Mouse (Mus musculus) CD4-positive helper T cell, adult 2 months (primary cell): ENCODE measurements around the gene Adrb1.
"Not testable (repeated sequence)": the region's sequence is repeated elsewhere in the genome, so short reads cannot be mapped to it uniquely, and the experiment has no call there.

ENCODE experiments used
- DNase-seq: peaks from one replicate; pipeline ENCODE4 v3.0.0-alpha.2; 2012; ENCODE audit warnings: low read depth, missing footprints, low spot score

The Adrb1 gene

DNA sequence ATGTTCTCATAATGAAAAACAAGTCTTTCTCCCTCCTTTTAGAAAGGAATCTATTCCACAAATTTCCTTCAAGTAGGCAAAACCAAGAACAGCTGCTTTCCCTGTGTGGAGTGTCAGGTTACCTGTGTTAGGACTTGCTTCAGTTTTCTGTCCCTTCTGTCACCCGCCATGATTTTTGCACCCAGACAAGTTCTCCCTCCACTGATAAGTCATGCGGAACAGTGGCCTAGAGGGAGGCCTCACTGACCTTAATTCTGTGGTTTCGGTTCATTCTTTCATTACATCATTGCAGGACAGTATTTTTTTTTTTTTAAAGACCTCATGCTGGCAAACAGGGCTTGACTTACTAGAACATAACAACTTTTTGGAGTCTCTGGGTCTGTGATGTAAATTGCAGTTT is 27.3 kb downstream of the Adrb1 start:
- DNase-seq: no peak

DNA sequence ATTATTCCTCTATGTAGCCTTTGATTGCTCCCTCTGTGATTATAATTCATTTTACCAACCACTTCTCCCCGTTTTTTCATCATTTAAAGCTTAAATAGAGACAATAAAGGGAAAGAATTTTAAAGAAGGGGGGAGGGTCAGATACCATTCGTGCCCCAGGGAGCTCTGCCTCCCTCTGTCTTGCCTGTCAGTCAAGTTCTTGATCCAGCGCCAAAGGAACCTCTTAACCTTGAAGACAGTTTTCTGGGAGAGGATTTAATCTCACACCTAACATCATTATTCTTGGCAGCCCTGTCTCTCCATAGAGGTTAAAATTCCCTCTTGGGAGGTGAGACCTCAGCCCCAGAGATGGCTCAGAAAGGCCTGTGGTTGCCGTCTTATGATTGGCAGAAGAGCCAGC is 28.7 kb downstream of the Adrb1 start:
- DNase-seq: no peak

DNA sequence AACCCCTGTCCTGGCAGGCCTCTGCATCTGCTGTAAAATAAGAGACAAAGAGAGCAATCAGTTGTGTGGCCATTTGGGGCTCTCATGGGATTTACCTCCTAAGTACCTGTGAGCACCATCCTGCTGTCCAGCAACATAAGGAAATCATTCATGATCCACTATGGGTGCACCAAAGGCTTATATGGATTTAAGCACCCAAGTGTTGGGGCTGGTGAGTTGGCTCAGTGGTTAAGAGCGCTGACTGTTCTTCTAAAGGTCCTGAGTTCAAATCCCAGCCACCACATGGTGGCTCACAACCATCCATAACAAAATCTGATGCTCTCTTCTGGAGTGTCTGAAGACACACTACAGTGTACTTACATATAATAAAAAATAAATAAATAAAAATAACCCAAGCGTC is 32.5 kb downstream of the Adrb1 start:
- DNase-seq: not testable (repeated sequence)

DNA sequence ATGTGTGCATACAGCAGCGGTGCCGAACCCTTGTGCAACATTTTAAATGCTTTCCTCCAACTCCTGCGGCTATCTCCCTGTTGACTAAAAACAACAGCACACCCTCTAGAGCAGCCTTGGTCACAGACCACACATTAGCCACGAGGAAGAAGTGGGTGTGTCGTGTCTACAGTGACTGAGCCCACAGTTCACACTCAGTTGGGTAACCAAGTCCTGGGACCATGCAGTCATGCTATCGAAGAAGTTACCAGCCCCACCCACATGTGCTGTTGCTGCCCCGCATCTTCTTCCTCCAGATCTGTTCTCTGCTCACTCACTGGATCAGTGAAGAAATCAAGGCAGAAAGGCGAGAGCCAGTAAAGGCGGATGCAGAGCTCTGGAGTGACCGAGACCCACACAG is 34.4 kb downstream of the Adrb1 start:
- DNase-seq: peak; percentile 46

DNA sequence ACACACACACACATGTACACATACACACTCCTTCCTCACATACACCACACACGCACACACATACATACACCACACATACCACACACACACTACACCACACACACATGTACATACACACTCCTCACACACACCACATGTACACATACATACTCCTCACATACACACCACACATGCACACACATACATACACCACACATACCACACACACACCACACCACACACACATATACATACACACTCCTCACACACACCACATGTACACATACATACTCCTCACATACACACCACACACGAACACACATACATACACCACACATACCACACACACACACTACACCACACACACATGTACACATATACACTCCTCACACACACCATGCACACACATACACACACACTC is 36.3 kb downstream of the Adrb1 start:
- DNase-seq: no peak

DNA sequence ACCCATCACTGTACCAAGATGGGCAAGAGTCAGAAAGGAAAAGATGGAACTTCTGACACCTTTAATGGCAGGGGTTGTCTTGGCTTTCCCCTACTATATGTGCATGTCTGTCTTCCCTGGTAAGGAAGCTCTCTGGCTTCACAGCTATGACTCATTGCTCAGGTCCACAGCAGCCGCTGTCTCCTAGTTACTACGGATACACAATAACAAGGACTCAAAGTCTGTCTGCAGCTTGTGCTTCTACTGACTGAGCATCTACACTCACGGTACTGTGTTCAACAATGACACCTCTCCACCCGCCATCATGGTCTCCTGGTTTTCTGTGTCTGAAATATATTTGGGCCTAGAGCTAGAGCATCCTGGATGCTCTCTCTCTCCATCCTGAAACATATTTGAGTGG is 37.7 kb downstream of the Adrb1 start:
- no peak for DNase-seq

DNA sequence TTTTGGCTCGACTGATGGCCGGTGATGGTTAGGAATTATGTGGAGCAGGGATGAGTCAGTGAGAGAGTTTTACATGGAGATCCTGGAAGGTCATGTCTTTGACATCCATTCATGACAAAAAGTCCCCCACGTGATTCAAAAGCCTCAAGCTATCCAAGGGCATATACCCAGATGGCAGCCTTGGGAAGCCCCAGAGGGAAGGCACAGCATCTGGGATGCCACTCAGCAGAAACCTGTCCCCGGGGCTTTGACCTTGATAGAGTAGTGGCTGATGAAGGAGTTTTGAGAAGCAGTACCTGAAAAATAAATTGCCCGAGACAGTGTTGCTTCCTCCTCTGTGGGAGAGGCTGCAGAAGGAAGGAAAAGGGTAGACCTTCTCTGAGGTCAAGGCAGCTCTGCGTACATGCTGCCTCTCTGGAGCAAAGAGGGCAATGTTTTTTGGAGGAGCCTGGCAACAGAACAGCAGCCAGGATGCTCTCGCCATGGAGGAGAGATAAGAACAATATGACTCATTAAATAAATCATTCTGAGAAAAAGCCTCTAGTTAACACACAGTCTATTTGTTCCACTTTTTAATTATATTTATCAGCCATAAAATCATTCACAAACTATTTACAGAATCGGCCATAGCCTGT is 38.4 kb downstream of the Adrb1 start:
- no peak for DNase-seq

DNA sequence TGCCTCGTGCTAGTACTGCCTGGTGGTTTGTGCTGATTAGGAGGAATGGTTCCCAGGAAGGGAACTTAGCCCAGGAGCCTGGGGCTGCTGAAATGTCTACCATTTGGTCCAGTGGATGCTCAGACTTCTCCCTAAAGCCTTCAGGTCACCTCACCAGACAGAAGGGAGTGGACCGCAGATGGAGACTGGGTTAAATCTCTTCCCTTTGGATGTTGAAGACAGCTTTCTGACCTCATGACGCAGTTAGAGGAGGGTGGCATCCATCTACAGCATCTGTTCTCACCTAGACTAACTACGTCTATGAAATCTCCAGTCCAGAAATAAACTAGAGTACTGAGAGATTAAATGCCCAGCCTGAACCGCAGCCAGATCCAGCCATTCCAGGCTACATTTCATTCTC is 39.1 kb downstream of the Adrb1 start:
- no peak for DNase-seq

DNA sequence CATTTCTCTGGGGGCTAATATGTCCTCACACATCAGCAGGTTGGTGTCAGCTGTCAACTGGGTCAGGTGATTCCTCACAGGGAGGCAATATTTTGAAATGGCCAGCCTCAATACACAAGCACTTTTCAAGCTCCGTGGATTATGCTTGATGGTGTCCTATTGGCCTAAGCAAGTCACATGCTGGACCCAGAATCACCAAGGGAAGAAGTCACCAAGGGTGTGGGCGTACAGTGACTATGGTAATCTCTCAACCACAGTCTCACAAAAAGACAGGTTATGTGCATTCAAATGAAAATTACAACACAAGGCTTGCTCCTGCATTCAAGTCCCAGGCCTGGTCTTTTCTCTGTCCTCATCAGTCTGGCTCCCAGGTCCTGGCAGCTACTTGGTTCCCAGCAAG is 39.7 kb downstream of the Adrb1 start:
- no peak for DNase-seq

DNA sequence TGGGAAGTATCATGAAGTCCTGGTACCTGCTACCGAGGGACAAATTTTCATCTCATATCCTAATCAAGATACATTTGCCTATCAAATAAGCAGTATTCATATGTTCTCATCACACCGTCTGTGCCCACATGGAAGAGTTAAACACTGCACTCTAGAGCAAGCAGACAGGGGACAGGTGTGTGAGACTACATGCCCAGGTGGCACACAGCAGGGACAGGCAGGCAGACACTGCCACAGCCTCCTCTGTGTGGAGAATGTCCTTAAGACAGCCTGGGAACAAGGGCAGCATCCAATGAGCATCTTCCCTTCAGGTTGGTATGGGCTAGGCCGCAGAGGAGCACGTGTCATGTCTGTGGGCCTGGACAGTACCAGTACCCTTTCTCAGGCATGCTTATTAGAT is 40.7 kb downstream of the Adrb1 start:
- DNase-seq: no peak

DNA sequence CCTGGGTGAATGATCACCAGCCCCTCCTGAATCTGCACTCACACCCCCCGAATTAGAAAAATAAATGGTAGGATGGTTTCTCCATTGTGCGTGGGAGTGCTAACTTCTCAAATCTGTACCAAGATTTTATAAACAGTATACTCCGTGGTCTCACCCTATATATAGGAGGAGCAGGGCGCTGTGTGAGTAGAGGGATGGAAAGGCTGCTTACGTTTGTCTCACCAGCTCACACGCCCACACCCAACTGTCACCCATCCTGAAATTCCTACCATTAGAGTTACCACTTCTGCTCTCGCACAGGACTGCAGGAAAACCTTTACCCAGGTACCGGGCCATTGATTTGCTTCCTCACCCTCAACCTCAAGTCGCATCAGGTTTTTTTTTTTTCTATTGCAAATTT is 47.0 kb downstream of the Adrb1 start:
- DNase-seq: no peak

DNA sequence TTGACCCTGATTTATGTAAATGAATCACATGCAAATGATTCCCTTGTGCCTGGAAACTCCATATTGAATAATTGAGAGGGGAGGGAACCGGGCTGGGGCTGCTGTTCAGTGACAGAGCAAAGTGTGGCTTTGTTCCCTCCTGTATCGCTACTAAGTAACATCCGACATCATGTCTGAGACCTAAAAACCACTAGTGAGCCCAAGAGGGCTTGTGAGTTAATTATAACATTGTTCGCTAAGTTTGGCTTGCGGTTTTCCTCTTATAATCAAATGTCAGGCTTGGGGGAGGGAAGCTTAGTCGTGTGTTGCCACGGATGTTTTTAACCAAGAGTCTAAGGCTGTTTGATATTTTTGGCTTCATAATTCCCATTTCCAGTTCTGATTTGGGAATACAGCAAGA is 50.2 kb downstream of the Adrb1 start:
- peak; percentile 45 for DNase-seq

DNA sequence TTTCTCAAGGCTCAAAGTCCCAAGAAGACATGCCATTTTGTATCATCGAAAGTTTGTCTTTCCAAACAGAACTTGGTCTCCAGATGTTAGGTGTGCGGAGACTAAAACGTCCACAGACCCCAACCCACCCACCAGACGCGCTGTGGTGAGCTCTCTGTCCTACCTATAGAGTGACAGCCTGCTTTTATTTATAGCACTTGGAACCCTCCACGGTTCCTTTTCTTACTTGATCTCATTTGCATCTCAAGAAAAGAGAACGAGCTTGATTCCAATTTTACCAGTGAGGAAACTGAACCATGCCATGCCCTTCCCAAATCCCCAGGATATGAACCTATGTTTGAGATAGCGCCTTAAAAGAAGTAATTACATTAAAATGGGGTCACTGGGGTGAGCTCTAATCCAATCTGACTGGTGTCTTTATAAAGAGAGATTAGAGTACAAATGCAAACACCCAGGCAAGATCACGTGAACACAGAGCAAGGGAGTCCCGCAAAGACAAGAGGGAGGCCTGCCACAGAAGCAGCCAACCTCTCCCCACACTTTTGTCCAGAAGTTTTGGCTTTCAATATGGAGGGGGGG is 51.5 kb downstream of the Adrb1 start:
- no peak for DNase-seq

DNA sequence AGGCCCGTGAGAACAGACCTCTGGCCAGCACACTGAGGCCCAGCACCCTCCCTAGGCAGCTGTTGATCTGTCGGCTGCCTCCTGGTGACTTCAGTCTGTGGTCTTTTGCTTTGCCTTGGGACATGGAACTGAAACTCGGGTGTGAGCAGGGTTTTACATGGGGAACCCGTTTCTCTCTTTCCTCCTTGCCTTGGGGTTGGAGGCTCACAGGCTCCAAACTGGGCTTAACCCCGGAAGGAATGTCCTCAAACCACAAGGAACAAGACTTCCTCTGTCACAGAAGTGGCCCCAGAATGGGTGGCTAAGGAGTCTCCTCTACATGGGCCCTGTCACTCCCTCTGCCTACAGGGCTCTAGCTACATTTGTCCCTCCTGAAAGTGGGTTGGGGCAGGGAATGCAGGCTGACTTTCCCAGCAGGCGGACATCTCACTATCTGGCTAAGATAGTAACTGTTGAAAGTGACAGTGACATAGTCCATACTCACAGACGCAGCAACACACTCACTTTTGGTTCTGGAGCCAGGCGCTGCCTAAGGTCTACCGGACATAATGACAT is 52.5 kb downstream of the Adrb1 start:
- DNase-seq: no peak

DNA sequence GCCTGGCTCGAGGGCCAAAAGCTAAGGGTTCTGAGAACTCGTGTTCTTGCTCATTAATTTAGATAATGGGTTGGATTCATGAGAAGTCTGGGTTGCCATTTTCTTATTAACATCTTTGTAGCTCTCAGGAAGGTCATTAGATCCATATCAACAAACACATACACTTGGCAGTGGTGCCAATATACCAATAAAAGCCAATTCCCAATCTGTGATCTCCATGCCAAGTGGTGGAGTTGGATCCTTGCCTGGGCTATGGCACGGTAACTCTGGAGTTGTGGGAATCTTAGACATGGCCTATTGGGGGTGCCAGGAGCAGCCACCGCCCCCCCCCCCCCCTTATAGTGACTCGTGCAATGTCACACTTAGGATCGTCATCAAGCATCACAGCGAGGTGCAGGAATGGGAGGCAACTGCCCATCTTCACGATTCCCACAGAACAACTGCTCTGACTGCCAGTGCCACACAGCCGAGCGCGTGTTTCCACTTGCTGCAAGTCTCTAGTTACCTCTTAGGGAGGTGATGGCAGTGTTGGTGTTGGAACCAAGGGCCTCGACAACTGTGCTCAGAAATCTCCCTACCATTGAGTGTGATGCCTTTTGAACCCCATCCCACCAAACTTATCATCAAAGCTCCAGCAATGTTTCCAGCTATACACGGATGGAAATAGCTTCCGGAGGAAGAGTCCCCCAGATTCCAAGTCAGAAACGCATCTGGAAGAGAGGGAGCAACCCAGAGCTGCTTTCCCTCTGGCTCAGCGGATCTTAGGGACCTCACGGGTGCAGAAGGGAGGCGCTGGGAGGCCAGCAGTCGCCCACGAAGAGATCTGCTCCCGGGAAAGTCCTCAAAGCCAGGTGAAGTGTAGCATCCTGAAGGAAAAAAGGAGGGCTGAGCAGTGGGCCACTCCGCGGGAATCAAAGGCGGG is 53.2 kb downstream of the Adrb1 start:
- no peak for DNase-seq

DNA sequence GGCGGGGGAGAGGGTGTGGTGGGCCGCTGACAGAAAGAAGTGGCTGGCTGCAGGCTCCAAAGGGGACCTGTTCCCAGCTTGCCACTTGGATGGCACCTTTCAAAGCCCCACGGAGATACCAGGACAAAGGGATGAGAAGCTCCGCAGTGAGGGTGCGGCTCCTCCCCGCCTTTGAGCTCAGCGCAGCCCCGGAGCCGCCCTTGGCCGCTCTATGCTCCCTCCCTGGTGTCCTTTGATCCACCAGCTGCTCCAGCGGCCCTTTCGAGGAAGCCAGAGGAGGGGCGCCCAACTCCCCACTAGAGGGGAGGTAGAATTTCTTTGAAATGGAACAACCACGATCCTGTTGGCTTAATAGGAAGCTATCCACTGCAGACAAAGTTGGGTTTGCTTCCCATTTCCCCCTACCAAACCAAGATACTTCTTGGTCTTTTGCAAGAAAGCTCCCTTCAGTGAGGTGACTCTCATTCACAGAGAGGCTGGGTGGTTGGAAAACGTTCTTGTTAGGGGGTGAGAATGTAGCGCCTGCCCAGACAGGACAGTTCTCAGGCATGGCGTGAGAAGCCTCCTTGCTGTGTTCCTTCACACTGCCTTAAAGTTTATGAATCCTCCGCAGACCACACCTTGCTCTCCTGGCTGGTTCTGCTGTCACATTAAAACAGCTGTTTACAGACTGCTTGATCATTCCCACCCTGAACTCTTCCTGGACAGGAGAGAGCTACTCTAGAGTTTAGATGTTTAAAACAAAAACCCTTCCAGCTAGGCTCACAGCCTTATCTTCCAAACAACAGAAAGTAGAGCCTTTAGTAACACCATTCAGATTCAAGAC is 54.1 kb downstream of the Adrb1 start:
- DNase-seq: no peak

DNA sequence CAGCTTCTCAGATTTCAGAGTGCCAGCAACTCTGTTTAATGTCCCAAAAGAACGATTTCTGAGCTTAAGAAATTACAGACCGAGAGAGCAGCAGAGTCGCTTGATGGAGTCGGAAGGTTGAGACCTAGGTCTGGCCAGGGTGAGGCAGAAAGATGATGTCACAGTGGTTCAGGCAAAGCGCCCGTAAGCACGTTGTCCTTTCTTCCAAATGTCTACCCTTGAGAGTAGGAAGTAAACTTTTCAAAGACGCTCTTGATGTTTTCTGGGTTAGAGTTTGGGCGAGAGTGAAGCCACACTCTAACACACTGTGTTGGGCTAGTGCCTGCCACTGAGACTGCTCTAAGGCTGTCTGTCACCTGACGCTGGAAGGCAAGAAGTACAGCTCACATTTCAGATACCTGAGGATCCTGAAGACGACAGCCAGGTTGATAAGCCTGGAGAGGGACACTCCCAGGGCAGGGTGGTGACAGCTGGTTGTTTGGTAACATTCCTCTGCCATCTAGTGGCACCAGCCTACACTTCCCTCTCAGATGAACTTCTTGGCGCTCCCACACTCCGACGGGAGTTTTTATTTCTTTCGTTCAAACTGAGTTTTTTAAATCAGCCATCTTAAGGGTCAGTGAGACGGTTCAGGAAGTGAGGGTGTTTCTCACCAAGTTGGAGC is 54.9 kb downstream of the Adrb1 start:
- DNase-seq: peak; percentile 42

DNA sequence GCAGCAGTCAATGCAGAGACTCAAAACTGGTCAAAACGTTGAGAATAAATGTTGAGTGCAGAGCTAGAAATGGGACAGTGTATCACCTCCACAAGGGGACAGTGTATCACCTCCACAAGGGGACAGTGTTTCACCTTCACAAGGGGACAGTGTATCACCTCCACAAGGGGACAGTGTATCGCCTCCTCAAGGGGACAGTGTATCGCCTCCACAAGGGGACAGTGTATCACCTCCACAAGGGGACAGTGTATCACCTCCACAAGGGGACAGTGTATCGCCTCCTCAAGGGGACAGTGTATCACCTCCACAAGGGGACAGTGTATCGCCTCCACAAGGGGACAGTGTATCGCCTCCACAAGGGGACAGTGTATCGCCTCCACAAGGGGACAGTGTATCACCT is 56.5 kb downstream of the Adrb1 start:
- DNase-seq: not testable (repeated sequence)
